Mouse (Mus musculus) embryonic fibroblast, embryonic 13.5 days (primary cell): Measurements from ENCODE around the gene Suds3.

ENCODE experiments used
- CTCF ChIP-seq: IDR thresholded peaks from 2 replicates; pipeline ENCODE4 v1.5.1; 2011; ENCODE audit warnings: mild to moderate bottlenecking, control low read depth, low read length, moderate library complexity, borderline replicate concordance; ENCODE audit not compliant: insufficient read depth
- POLR2A ChIP-seq: IDR thresholded peaks from 2 replicates; pipeline ENCODE4 v1.6.1; 2011; ENCODE audit warnings: low read depth, mild to moderate bottlenecking, control low read depth, low read length, moderate library complexity

DNA sequence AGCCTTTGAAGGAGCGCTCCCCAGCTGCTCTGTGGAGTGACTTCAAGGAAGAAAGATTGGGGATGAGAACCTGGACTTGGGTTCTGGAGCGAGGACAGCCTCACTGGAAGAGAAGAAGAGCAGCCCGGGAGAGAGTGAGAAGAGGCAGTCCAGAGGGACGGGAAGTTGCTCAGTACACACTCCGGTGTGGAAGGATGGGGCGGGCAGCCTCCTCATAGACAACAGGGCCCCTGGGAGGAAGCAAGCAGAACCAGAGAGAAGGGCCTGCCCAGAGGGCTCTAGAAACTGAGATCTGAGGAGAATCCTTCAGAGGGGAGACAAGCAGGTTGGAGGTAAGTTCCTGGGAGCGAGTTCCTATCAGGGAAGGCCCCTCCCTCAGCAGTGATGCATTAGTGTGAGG is 24.5 kb upstream of the Suds3 start:
- TF ChIP-seq CTCF (no peak), POLR2A (no peak)
